Mouse (Mus musculus): ENCODE measurements at regions not wholly inside any gene's neighbourhood (a gene's known extent, or its start where the extent isn't known, plus 50 kb on each side); places are given as distances from the start of the nearest gene placed in this dataset.

DNA sequence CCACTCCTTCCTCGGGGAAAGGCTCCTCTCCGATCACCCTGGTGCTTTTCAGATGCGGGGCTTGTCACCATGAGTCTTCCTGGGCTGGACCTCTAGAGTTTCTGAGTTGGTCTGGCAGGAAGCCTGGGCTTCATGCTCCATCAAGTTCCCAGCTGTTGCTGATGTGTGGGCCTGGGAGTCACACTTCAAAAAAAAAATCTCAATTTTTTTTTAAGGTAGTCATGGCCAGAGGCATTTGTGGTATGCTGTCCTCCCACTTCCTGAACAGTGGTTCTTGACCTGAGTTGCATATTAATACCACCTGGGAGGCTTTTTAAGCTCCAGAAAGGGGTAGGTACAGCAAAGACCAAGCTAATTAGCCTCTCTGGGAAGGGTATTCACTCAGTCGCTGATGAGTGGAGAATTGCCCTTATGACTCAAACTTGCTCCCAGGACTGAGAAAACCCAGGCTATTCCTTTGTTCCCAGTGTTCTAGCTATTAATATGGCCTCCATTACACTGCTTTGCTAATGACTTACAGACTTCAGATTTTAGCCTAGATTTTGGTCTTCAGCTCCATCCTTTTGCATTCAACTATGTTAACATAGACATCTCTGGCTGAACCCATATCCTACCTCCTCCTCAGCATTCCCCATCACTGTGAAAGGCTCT lies 52.1 kb upstream of the St8sia2 start:
- TF ChIP-seq CTCF (IDR thresholded peaks at IDR 0.05; ENCODE audit: low read depth) = no peak
- TF ChIP-seq EP300 (IDR thresholded peaks at IDR 0.05; ENCODE audit: low read depth) = no peak
